Mouse (Mus musculus) inflammation-experienced regulatory T-cells, adult 6 months (primary cell): ENCODE data around the gene Itga2. TPM values are rescaled to one million over a fixed set of nuclear protein-coding genes. Genes with fewer than 3 reads are reported as not detected.

Experiments
- ATAC-seq: one replicate; pipeline ENCODE4 v1.8.0; 2017
- polyA plus RNA-seq, 3 experiments: library from polyadenylated mRNA; unstranded; fragments of 100-300 nt; shearing (Covaris generic); gene quantifications; one replicate each; pipeline ENCODE4 v1.2.1; 2017

The Itga2 gene
- polyA plus RNA-seq, 3 experiments from 2014 or later, result 2.1 to 8.5 (median 3.8) TPM

DNA sequence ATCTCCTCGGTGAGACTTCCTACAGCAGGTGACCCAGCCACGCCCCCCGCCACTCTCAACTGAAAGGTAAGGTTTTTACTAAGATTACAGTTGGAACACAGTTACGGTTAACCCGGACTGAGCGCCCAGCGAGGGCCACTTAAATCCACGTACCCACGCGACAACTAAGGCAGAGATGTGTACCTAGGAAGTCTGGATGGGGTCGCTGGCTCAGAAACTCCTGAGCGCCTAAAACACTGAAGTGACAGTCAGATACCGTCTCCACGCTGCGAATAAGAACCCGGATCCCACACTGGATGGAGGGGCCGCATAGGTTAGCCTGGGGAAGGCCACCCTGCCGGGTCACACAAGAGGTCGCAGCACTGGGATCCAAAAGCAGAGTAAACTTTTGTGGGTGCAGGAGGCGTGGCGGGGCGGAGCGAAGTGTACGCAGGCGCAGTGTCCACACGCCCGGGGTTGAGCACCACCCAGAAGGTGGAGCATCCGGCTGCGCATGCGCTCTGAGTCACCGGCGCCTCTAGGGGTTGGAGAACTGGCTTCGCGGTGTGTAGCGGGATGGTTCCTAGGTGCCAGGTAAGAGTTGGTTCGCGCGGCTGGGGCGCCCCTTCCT is 114.0 kb downstream of the Itga2 start, which contains the start of gene Mocs2:
Mocs2 (plus strand) TSS at position 486 of the 610 bp plus-strand sequence.
- ATAC-seq, result peak; percentile 97

DNA sequence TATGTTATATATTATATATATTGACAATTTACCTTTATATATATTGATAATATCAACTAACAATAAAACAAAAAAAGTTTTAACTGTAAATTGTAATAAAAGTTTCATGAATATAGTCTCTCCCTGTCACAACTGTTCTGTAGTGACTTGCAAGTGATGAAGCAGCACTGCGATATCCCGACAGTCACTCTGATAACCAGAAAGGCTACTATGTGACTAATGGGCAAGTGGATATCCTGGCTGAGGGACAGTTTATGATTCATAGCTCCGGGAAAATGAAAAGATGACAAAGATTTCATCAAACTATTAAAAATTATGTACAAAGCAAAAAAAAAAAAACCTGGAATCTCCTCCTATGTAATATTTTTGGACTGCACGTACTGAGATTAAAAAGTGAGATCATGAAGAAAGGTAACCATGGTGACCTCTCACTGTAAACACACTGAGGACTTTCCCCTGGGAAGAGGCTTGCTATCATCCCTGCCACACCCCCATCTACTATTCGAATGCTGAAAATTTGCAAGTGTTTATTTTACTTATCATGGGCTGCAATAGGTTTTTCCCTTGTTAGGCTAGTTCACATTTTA is 122.2 kb downstream of the Itga2 start:
- no peak for ATAC-seq

DNA sequence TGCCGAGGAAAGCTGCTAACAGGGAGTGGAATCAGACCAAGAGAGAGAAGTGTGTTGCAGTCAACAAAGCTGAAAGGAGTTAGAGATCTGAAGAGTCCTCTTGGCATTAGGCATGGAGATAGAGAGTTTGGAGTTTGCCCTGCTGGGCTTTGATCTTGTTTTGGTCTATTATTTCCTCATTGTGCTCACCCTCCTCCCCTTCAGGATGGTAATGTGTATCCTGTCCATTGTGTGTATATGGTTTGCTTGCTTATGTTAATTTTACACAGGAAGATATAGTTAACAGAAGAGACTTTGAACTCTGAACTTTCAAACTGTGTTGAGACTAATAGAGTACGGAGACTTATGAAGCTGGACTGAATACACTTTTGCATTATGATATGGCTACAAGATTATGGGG is 128.9 kb downstream of the Itga2 start:
- ATAC-seq, result no peak

DNA sequence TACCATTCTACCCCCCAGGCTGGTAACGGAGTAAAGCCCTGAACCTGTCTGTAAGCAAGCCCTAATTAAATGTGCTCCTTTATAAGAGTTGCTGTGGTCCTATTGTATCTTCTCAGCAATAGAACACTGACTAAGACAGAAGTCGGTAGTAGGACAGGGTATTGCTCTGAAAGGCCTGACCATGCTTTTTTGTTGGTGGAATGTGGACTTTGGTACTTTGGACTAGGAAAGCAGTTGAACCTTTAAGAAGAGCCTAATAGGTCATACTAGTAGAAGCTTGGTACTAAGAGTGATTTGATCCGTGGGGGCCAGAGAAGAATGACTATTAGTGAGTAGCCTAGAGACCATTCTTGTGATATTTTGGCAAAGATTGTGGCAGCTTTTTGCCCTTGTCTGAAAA is 130.0 kb downstream of the Itga2 start:
- ATAC-seq, result no peak

DNA sequence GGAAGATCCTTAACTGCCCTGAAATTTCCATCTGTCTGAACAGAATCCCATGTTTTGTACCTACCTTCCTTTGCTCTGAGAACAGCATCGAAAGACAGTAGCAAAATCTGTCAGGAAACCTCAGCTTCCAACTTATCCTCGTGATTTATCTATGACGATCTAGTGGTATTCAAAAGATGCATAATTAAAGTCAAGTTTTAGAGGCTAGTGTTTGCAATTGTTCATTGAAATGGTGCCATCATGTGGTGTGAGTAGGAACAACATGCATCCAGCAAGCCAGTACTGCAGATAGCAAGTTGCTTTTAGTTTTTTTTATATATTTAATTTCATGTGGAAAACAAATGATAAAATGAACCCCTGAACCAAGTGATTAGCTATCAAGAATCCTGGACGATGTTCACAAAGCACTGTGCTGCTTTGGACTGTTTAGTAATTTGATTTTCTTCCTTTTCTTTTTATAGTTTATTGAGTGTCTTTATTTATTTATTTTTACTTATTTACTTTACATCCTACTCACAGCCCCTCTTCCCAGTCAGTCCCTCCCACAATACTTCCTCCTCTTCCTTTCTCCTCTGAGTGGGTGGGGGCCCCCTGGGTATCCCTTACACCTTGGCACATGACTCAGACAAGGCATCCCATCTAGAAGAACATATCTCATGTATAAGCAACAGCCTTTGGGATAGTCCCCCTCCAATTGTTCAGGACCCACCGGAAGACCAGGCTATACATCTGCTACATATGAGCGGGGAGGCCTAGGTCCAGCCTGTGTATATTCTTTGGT is 138.5 kb downstream of the Itga2 start:
- no peak for ATAC-seq

DNA sequence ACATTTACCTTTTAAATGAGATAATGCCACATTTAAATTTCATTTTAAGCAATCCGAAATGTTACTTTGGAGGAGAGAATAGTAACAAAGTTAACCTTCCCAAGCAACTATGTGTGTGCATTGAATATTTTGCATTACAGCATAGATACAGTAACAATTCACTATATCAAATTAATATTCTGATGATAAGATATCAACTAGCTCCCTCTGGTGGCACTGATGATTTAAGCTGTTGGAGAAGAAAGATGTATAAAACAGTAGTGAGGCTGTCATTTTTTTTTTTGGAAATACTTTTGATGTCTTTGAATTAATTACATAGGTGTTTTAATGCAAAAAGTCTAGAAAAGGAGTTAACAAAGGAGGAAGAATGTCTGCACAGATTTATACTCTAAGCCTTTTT is 140.4 kb downstream of the Itga2 start:
- ATAC-seq, result no peak

Other genes with a start within 250 kb of the Itga2 start
- gene Mocs2, start 113.9 kb downstream of the Itga2 start, polyA plus RNA-seq, result 10 to 100 TPM; 44.0 to 53.5 (median 46.1) TPM
- gene Pelo, start 158.1 kb upstream of the Itga2 start, polyA plus RNA-seq, result 1 to 10 TPM; 2.0 to 2.5 (median 2.5) TPM
- 1 to 10 TPM in 1 of 3 experiments, under 1 TPM in 1, not detected in 1; 0.95 to 1.1 TPM for gene Gm49395, start 169.8 kb upstream of the Itga2 start, polyA plus RNA-seq
- gene Itga1, start 169.9 kb upstream of the Itga2 start, polyA plus RNA-seq, result under 1 TPM; 0.42 to 0.97 (median 0.77) TPM